Mouse (Mus musculus) midbrain, embryonic 16.5 days (tissue): Measurements from ENCODE around the gene Ckb. TPM values are rescaled to one million over a fixed set of nuclear protein-coding genes. Genes with fewer than 3 reads are reported as not detected.

ENCODE experiments used
- ATAC-seq: fragments of 200-750 bp; cut with Nextera tagmentation; 2 replicates; pipeline ENCODE4 v1.8.0; 2017; ENCODE audit warnings: moderate TSS enrichment
- H3K27ac ChIP-seq: fragments of 300-500 bp; sonication (generic); 2 replicates; pipeline ENCODE4 v1.5.1; 2014; ENCODE audit warnings: mild to moderate bottlenecking, low read length, mixed read lengths
- H3K27me3 ChIP-seq: fragments of 300-500 bp; sonication (generic); 2 replicates; pipeline ENCODE4 v1.6.1; 2014; ENCODE audit warnings: low read depth, low read length, mixed read lengths; ENCODE audit not compliant: control insufficient read depth, insufficient read depth
- H3K36me3 ChIP-seq: fragments of 300-500 bp; sonication (generic); 2 replicates; pipeline ENCODE4 v1.6.1; 2014; ENCODE audit warnings: mild to moderate bottlenecking, low read length, moderate library complexity, mixed read lengths; ENCODE audit not compliant: control insufficient read depth, insufficient read depth
- H3K4me1 ChIP-seq: fragments of 300-500 bp; sonication (generic); 2 replicates; pipeline ENCODE4 v1.6.1; 2014; ENCODE audit warnings: mild to moderate bottlenecking, low read length, mixed read lengths; ENCODE audit not compliant: control insufficient read depth, insufficient read depth
- H3K4me2 ChIP-seq: fragments of 300-500 bp; sonication (generic); 2 replicates; pipeline ENCODE4 v1.6.1; 2014; ENCODE audit warnings: mild to moderate bottlenecking, low read length, mixed read lengths
- H3K4me3 ChIP-seq: fragments of 300-500 bp; sonication (generic); 2 replicates; pipeline ENCODE4 v1.5.1; 2014; ENCODE audit warnings: low read depth, mild to moderate bottlenecking, low read length, moderate library complexity, mixed read lengths
- H3K9ac ChIP-seq: fragments of 300-500 bp; sonication (generic); 2 replicates; pipeline ENCODE4 v1.6.1; 2014; ENCODE audit warnings: low read depth, low read length, mixed read lengths
- H3K9me3 ChIP-seq: fragments of 300-500 bp; sonication (generic); replicated peaks from 2 replicates; pipeline ENCODE4 v1.6.1; 2014; ENCODE audit warnings: mild to moderate bottlenecking, low read length, mixed read lengths; ENCODE audit not compliant: control insufficient read depth, poor library complexity, severe bottlenecking
- WGBS: fragments of 180-500 bp; shearing (Covaris S2); extraction: QIAGEN DNeasy Blood & Tissue Kit; methylation state at CpG from one replicate; pipeline ENCODE4 v1.1.7; 2014; 5-methylcytosine and 5-hydroxymethylcytosine counted together
- polyA plus RNA-seq: library from polyadenylated mRNA; unstranded; fragments of >200 nt; fragmentation: Nextera tagmentation; extraction: Ambion mirVana; gene quantifications from 2 replicates; pipeline ENCODE4 v1.2.1, GENCODE M21; 2015

Gene Ckb
- polyA plus RNA-seq, 1 experiment from 2014 or later: 1,482 TPM

DNA sequence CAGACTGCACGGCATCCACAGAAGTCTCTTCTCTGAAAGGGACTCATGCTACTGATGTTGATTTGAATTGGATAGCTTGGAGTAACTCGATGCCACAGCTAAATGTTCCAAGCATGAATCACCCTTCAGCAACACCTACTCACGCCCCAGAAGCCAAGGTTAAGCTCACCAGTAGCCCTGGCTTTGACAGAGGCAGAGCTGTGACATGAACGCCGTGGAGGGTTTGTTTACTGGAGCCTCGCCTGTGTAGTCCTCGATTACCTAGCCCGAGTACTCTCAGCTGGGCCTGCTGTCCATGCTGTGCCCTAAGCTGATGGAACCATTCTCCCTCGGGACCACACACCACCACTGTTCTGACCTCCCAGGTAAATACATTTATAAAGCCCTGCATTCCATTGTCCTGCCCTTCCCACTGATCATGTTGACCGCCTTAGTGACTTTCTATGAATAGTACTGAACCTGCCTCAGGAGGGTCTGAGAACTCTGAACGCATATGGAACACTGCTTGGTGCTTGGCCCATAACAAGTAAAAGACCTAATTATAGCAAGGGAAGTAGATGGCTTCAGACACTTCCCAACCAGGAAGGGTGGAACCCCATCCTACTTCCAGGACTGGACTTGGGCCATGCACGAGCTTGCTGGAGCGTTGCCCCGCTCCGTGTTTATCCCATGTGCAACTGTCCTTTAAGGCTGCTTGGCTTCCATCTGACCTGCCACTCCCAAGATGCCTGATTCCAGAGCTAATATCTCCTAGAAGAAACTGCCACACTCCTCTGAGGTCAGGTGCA, 33.2 kb upstream of the Ckb start:
- H3K27ac ChIP-seq: no peak overlapping the region
- H3K27me3 ChIP-seq: no peaks in the 10 kb centered on the region
- peaks cover 12% of the 10 kb centered on the region for H3K36me3 ChIP-seq
- no peak overlapping the region for H3K9ac ChIP-seq
- ATAC-seq: no peak
- WGBS: 81% methylated on average over 15 of the region's 15 CpGs
- no peaks in the 10 kb centered on the region for H3K4me1 ChIP-seq
- H3K9me3 ChIP-seq: no peaks in the 10 kb centered on the region
- H3K4me2 ChIP-seq: no peak overlapping the region
- H3K4me3 ChIP-seq: no peak overlapping the region

GRCm38 (mm10) chr12:111704609-111705008, 32.5 kb upstream of the Ckb start:
- no peaks in the 10 kb centered on the region for H3K9me3 ChIP-seq
- no peaks in the 10 kb centered on the region for H3K4me1 ChIP-seq
- ATAC-seq: no peak
- no peak overlapping the region for H3K4me2 ChIP-seq
- H3K4me3 ChIP-seq: no peak overlapping the region
- H3K9ac ChIP-seq: no peak overlapping the region
- H3K27me3 ChIP-seq: no peaks in the 10 kb centered on the region
- H3K27ac ChIP-seq: no peak overlapping the region
- H3K36me3 ChIP-seq: peaks cover 6% of the 10 kb centered on the region
- WGBS: 64% methylated on average over 9 of the region's 9 CpGs

DNA sequence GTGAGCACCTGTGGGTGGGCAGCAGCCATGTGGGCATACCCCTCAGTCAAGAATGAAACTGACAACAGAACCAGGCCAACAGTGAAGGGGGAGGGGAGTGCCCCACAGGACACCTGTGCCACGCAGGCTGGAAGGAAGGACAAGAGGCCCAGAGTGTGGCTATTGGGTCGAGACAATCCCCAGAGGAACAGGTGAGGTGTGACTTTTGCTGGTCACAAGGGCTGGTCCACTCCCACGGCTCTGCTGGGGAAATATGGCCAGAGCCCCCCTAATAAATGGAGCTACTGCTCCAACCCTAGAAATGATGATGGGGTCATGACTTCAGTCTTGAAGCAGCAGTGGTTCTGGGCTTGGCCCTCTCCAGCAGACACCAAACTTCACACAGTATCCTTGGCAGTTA, 31.2 kb upstream of the Ckb start:
- ATAC-seq: no peak
- Histone ChIP-seq H3K27ac (no peak overlapping the region), H3K9ac (no peak overlapping the region), H3K4me1 (no peaks in the 10 kb centered on the region), H3K36me3 (no peaks in the 10 kb centered on the region), H3K4me2 (no peak overlapping the region), H3K27me3 (no peaks in the 10 kb centered on the region), H3K4me3 (no peak overlapping the region), H3K9me3 (no peaks in the 10 kb centered on the region)
- 83% methylated on average over 3 of the region's 3 CpGs for WGBS

DNA sequence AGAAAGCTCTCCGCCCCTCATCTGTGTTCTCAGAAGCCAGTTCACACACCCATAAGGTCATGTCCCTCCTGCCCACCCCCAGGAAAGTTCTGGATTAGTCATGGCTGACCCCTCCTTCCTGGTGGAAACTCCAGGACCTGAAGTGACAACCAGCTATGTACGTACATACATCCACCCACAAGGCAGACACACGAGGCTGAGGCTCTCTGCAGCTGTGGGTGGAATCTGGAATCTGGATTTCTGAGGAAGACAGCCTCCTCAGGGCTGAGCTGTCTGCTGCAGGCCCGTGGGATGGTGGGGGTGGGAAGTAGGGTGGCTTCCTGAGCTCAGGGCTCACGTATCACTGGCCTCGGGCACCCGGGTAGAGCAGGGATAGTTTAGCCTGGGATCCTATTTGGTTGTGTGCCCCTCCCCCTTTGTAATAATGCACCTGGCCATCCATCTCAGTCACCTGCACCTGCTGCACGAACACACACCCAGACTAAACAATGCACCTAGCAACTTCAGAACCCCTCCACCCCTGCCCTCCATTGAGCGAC, 28.9 kb upstream of the Ckb start:
- Histone ChIP-seq H3K36me3 (no peaks in the 10 kb centered on the region), H3K4me1 (no peaks in the 10 kb centered on the region), H3K27me3 (no peaks in the 10 kb centered on the region), H3K4me3 (no peak overlapping the region), H3K4me2 (no peak overlapping the region), H3K9ac (no peak overlapping the region), H3K27ac (no peak overlapping the region), H3K9me3 (no peaks in the 10 kb centered on the region)
- WGBS: 81% methylated on average over 9 of the region's 9 CpGs
- no peak for ATAC-seq

DNA sequence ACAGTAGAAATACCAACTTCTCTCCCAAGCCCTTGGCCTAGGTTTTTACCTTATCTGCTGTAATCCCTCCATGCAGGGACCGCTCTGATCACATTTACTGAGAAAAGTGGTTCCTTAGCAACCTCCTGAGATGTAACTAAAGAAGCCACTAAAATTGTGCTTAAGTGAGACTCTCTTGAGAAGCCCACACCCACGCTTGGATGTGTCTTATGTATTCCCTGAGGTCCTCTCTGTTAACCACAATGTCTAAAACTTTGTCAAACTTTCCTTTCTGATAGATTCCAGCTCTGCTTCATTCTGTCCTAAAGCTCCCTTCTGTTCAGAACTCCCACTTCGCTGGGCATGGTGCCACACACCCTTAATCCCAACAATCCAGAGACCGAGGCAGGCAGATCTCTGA, 27.4 kb upstream of the Ckb start:
- WGBS: 91% methylated on average over 4 of the region's 4 CpGs
- H3K4me1 ChIP-seq: peaks cover 10% of the 10 kb centered on the region
- no peak for ATAC-seq

GRCm38 (mm10) chr12:111698346-111698913, 26.3 kb upstream of the Ckb start:
- no peaks in the 10 kb centered on the region for H3K9me3 ChIP-seq
- H3K4me3 ChIP-seq: no peak overlapping the region
- no peaks in the 10 kb centered on the region for H3K27me3 ChIP-seq
- H3K4me2 ChIP-seq: no peak overlapping the region
- H3K36me3 ChIP-seq: no peaks in the 10 kb centered on the region
- WGBS: 81% methylated on average over 6 of the region's 6 CpGs
- no peak overlapping the region for H3K9ac ChIP-seq
- no peak for ATAC-seq
- H3K27ac ChIP-seq: no peak overlapping the region
- peaks cover 21% of the 10 kb centered on the region for H3K4me1 ChIP-seq

More for the DNA sequence above, 27.4 kb upstream of the Ckb start:
- Histone ChIP-seq H3K27ac (no peak overlapping the region), H3K36me3 (no peaks in the 10 kb centered on the region), H3K9me3 (no peaks in the 10 kb centered on the region), H3K4me2 (no peak overlapping the region), H3K27me3 (no peaks in the 10 kb centered on the region), H3K4me3 (no peak overlapping the region), H3K9ac (no peak overlapping the region)

GRCm38 (mm10) chr12:111697708-111698107, 25.6 kb upstream of the Ckb start:
- 82% methylated on average over 4 of the region's 4 CpGs for WGBS
- Histone ChIP-seq H3K9ac (no peak overlapping the region), H3K4me2 (no peak overlapping the region), H3K27me3 (no peaks in the 10 kb centered on the region), H3K4me1 (peaks cover 23% of the 10 kb centered on the region), H3K9me3 (no peaks in the 10 kb centered on the region), H3K36me3 (no peaks in the 10 kb centered on the region), H3K27ac (no peak overlapping the region), H3K4me3 (no peak overlapping the region)
- ATAC-seq: no peak

DNA sequence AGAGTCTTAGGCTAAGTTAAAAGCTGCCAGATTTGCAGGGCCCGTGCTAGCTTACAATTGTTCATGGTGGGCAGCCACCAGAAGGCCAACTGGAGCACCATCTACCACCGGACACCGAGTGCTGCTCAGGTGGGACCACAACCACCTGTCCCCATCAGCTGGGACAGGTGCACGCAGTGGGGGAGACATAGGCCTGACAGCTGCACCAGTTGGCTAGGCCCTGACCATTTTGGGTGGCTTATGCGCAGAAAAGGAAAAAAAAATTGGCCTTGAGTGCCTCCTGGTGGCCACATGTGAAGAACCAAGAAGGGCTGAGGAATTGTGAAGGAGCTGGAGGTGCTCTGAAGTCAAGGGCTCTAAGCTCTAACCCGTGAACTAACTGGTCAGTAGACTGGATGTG, 24.1 kb upstream of the Ckb start:
- Histone ChIP-seq H3K4me1 (peaks cover 23% of the 10 kb centered on the region), H3K27ac (peak overlapping the region; percentile 2; the same call in 1 of the 2 replicates), H3K4me2 (no peak overlapping the region), H3K27me3 (no peaks in the 10 kb centered on the region), H3K9ac (no peak overlapping the region), H3K4me3 (no peak overlapping the region), H3K9me3 (no peaks in the 10 kb centered on the region), H3K36me3 (no peaks in the 10 kb centered on the region)
- 15% methylated on average over 6 of the region's 6 CpGs for WGBS
- no peak for ATAC-seq
